Mouse (Mus musculus): Measurements from ENCODE around the gene Sptbn4.

GRCm38 (mm10) chr7:27327500-27327899 is 120.0 kb downstream of the Sptbn4 start:
- TF ChIP-seq CTCF (IDR thresholded peaks at IDR 0.05; ENCODE audit: low read depth) (no peak), EP300 (IDR thresholded peaks at IDR 0.05; ENCODE audit: low read depth) (no peak)
